Comparison of ENCODE assay signal across 34 mouse cellular contexts in the genomic region with DNA sequence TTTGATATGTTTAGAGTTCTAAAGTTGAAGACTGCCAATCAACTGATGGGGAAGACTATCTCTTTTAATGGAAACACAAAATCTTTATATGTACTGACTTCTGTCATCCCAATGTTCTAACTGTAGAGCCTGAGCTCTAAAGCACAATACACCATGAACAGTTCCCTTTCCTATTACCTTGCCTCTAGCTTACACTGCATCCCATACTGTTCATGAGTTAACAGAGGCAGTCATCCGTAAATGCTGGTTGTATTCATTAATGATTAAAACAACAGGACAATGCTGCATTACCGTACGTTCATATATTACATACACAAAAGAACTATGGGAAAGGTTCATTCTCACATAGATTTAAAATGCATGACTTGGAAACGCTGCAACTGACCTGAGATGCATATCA.
"Had no signal": no experiment of that assay in that cellular context is flagged by ENCODE, and none has a peak within 500 bp of the region (broad histone marks: within the 10 kb centered on the region; RNA-seq: fewer than 3 reads in every experiment).

No protein-coding gene starts in this region.

- H3K4me1 ChIP-seq: heart, embryonic 10.5 days; heart, embryonic 12.5 days; heart, embryonic 13.5 days; heart, embryonic 15.5 days; hindbrain, embryonic 10.5 days; hindbrain, embryonic 12.5 days; hindbrain, embryonic 13.5 days; hindbrain, embryonic 15.5 days; intestine, embryonic 15.5 days had no signal

- H3K4me2 ChIP-seq: heart, embryonic 11.5 days; heart, embryonic 12.5 days; heart, embryonic 13.5 days; heart, embryonic 15.5 days; hindbrain, embryonic 12.5 days; hindbrain, embryonic 13.5 days; hindbrain, embryonic 15.5 days; intestine, embryonic 15.5 days had no signal

- H3K9me3 ChIP-seq: heart, embryonic 10.5 days; heart, embryonic 12.5 days; heart, embryonic 13.5 days; heart, embryonic 15.5 days; hindbrain, embryonic 10.5 days; hindbrain, embryonic 12.5 days; hindbrain, embryonic 13.5 days; hindbrain, embryonic 15.5 days; intestine, embryonic 15.5 days had no signal

- H3K36me3 ChIP-seq: heart, embryonic 10.5 days; heart, embryonic 12.5 days; heart, embryonic 13.5 days; heart, embryonic 15.5 days; hindbrain, embryonic 13.5 days; hindbrain, embryonic 15.5 days; intestine, embryonic 15.5 days had no signal

- DNase-seq: heart, adult 18-20 months; heart, adult 2 months; heart, postnatal 10 days; heart, postnatal 14 days; heart, postnatal 36 days; heart, postnatal 4 days; kidney, adult 11 months; kidney, adult 2 months; kidney, adult 8-10 months; kidney, adult 9 months; kidney, postnatal 10 days; kidney, postnatal 14 days; kidney, postnatal 36 days; kidney, postnatal 4 days; layer of hippocampus, adult 9-11 months; layer of hippocampus, postnatal 36 days had no signal

- H3K27ac ChIP-seq: heart, adult 2 months; heart, embryonic 10.5 days; heart, embryonic 13.5 days; heart, embryonic 15.5 days; hindbrain, embryonic 10.5 days; hindbrain, embryonic 12.5 days; hindbrain, embryonic 13.5 days; hindbrain, embryonic 15.5 days; hindbrain, postnatal 0 days; intestine, embryonic 15.5 days; kidney, postnatal 0 days; layer of hippocampus, adult 2 months; left cerebral cortex, adult 2 months had no signal

- ATAC-seq: hindbrain, embryonic 16.5 days; hindbrain, postnatal 0 days; inflammation-experienced regulatory T-cells, adult 6 months; intestine, embryonic 15.5 days; intestine, embryonic 16.5 days; intestine, postnatal 0 days had no signal

- H3K9ac ChIP-seq: heart, embryonic 12.5 days; heart, embryonic 13.5 days; heart, embryonic 15.5 days; hindbrain, embryonic 12.5 days; hindbrain, embryonic 13.5 days; hindbrain, embryonic 15.5 days; intestine, embryonic 15.5 days had no signal

- H3K27me3 ChIP-seq: heart, embryonic 12.5 days; heart, embryonic 13.5 days; heart, embryonic 15.5 days; hindbrain, embryonic 12.5 days; hindbrain, embryonic 13.5 days; hindbrain, embryonic 15.5 days; intestine, embryonic 15.5 days had no signal

- H3K4me3 ChIP-seq: heart, adult 2 months; heart, embryonic 10.5 days; heart, embryonic 12.5 days; heart, embryonic 13.5 days; heart, embryonic 15.5 days; hindbrain, embryonic 10.5 days; hindbrain, embryonic 12.5 days; hindbrain, embryonic 13.5 days; hindbrain, embryonic 15.5 days; intestine, embryonic 15.5 days; layer of hippocampus, adult 2 months; left cerebral cortex, adult 2 months had no signal
